Mouse (Mus musculus) Muller cell, postnatal 12 days (primary cell): ENCODE measurements around the gene Eml2.

Experiments used
- DNase-seq: peaks from one replicate; pipeline ENCODE4 v3.0.0-alpha.2; 2015; ENCODE audit errors: inconsistent ontology term

Eml2 gene

GRCm38 (mm10) chr7:19230041-19230580 lies 53.9 kb downstream of the Eml2 start:
- no peak for DNase-seq

GRCm38 (mm10) chr7:19230899-19231298 lies 54.7 kb downstream of the Eml2 start:
- no peak for DNase-seq

GRCm38 (mm10) chr7:19231849-19232248 lies 55.6 kb downstream of the Eml2 start:
- DNase-seq: no peak

GRCm38 (mm10) chr7:19234652-19235051 lies 58.4 kb downstream of the Eml2 start:
- no peak for DNase-seq

DNA sequence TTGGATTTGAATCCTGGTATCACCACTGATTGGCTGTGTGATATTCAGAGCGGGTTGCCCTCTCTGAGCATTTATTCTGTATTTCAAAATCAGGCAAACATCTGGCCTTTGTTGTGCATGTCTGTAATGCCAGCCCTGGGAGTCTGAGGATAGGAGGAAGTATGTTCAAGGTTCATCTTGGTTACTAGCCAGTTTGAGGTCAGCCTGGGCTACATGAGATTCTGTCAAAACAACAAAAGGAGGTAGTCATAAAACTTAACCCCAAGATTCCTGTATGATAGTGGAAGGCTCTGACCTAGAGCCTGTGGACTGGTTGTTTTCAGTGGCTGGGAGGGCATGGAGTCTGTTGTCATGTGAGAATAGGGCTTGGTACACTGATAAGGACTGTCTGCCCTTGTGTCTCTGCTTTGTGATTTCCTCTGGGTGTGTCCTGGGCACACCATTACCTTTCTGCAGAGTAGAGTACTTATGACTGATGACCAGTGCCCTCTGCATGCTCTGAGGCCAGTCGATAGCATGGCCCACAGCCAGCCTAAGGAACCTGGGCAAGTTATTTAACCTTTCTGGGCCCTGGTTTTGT lies 59.0 kb downstream of the Eml2 start:
- DNase-seq: no peak

DNA sequence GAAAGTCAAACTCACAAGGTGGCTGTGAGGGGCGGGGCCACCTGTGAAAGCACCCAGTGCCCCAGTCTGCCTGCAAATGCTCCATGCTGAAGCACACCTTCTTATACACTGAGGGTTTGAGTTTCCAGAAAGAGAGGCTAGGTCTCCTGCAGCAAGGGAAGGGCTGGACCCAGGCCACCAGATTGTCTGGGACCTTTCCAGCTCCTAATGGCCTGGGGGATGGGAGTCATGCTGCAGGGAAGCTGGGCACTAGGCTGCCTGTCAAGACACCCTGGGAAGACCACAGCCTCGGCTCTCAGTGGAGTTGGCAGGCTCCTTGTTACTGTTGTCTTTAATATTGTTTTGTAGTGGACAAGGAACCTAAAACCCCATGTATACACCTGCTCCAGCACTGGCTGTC lies 60.2 kb downstream of the Eml2 start:
- peak; percentile 57 for DNase-seq

- no peak for DNase-seq
Measured at GRCm38 (mm10) chr7:19238344-19238743, 62.1 kb downstream of the Eml2 start.

- DNase-seq: peak; percentile 71
Measured at GRCm38 (mm10) chr7:19239423-19239822, 63.2 kb downstream of the Eml2 start.

- DNase-seq: no peak
Measured at GRCm38 (mm10) chr7:19239986-19240385, 63.8 kb downstream of the Eml2 start.

DNA sequence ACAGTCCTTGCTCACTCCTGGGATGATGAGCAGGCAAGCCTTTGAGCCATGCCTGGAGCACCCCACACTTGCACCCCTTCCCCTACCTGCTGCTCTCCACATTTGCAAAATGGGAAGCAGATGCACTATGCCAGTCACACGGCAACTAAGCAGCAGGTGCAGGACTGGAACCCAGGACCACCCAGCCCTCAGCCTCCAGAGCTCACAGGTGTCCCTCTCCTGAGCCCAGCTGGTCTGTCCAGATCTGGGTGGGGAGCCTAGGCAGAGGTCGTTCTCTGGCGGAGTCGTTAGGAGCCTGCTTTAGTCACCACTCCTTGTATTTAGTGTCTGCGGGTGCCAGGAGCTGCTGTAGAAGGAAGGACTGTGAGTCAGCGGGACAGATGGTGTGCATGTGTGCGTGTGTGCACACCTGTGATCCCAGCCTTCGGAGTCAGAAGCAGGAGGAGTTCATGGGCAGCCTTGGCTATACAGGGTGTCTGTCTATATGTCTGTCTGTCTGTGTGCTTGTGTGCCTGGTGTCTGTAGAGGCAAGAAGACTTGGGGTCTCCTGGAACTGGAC lies 64.8 kb downstream of the Eml2 start:
- no peak for DNase-seq

DNA sequence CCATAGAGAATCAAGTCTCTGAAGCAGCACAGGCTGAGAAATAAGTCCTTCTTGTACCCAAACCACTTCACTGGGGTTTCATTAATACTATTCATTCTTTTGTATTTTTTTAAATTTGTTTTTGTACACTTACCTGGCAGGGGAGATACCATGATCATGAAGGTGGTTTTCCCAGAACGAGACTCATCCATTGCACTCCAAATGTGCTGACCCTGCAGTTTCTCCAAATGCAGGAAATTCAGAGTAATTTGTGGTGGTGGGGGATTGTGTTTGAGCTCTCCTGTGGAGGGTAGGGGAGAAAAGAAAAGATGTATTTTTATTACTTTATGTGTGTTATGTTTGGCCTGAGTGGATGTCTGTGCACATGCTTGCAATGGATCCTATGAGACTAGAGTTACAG lies 65.8 kb downstream of the Eml2 start:
- no peak for DNase-seq

DNA sequence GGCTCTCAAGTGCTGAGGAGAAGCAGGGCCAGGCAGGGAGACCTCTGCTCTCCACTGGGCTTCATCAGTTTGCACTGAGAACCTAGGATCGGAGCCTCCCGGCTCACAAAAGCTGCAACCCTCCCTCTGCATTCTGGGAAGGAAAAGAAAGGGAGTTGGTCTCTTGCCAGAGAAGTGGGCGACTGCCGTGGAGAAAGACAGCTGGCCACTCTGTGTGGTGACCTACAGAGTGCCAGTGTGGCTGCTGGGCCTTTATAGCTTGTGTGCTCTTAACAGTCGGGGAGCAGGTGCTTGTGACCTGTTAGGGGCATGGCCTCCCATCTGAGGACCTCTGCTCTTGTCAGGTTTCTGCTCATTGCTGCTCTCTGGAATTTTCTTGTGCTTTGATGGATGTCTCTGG lies 67.6 kb downstream of the Eml2 start:
- DNase-seq: no peak

DNA sequence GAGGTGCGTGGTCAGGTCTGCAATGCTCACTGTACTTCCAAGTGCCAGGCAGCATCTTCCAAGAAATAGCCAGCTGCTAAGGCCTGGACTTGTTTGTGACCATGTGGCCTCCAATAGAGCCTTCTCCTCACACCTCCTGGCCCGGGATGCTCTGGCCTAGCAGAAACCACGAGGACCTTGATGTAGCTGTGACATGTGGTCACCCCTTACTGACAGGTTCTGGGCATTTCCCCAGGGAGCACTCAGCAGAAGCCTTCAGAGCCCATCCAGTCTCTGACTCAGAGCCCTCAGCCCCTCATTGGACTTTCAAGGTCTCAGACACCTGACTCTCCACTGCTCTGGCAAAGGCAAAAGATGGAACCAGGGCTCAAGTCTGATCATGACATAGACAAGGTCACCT lies 68.9 kb downstream of the Eml2 start:
- no peak for DNase-seq

DNA sequence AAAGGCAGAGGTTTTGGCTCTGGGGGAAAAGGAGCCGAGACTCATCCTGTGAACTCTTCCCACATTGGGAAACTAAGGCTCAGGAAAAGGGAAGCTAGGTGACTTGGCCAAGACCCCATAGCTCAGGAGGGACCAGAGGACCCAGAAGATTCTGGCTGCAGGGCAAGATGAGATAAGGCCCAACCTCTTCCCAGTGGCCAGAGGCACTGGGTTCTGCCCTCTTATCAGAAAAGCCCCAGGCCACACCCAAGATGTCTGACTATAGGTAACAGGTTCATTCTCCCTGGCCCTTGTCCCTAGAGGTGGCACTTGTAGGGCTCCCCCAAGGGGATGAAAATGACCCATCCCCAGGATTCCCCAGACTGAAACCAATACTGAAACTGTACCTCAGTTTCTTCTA lies 70.6 kb downstream of the Eml2 start:
- no peak for DNase-seq

GRCm38 (mm10) chr7:19247511-19247910 lies 71.3 kb downstream of the Eml2 start:
- DNase-seq: no peak

- no peak for DNase-seq
Measured at GRCm38 (mm10) chr7:19252078-19252477, 75.9 kb downstream of the Eml2 start.

GRCm38 (mm10) chr7:19253437-19253836 lies 77.2 kb downstream of the Eml2 start:
- no peak for DNase-seq

DNA sequence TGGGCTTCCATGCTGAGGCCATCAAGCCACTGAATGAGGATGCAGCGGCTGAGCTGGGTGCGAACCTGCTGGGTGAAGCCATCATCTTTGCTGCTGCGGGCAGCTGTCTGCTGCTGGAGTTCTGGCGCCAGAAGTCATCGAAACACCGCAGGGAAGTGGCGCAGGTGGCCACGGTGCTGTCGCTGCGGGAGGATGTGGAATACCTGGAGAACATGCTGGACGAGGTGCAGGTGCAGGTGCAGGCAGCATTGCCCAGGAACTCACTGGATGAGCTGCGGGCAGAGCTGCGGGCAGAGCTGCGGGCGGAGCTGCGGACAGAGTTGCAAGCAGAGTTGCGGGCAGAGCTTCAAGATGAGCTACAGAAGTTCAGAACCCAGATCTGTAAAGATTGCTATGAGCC lies 79.2 kb downstream of the Eml2 start:
- DNase-seq: no peak
